Mouse (Mus musculus): ENCODE data around the gene Uts2r. TPM values are rescaled to one million over a fixed set of nuclear protein-coding genes. Genes with fewer than 3 reads are reported as not detected.
A peak's percentile ranks its signal among the peaks of the same experiment; 100 is the strongest.

The Uts2r gene
- polyA plus RNA-seq, 1 experiment from 2014 or later = 0.09 TPM

DNA sequence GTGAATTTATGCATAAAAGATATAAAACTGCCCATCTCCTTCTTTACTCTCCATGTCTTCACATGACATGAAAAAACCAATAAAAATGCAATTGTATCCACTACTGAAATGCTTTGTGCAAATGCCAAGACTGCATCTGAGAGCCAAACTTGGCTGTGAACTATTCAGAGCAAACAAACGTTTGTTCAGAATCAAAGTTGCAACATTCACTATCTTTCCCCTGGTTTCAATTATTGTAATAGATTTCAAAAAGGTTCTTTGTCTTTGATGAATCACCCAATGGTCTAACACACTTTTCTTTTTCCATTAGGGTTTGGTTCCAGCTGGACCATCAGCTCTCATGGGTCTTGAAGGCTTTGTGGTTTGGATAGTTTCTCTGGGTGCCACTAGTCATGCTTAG is 30.5 kb upstream of the Uts2r start:
- WGBS = 81% methylated on average over 1 of the region's 1 CpGs
- Histone ChIP-seq H3K4me3 (no peak overlapping the region), H3K9me3 (replicated peaks) (no peaks in the 10 kb centered on the region), H3K9ac (no peak overlapping the region), H3K4me1 (no peaks in the 10 kb centered on the region), H3K27me3 (no peaks in the 10 kb centered on the region), H3K27ac (no peak overlapping the region), H3K36me3 (ENCODE audit: poor library complexity, severe bottlenecking) (no peaks in the 10 kb centered on the region), H3K4me2 (no peak overlapping the region)
- ATAC-seq = no peak

DNA sequence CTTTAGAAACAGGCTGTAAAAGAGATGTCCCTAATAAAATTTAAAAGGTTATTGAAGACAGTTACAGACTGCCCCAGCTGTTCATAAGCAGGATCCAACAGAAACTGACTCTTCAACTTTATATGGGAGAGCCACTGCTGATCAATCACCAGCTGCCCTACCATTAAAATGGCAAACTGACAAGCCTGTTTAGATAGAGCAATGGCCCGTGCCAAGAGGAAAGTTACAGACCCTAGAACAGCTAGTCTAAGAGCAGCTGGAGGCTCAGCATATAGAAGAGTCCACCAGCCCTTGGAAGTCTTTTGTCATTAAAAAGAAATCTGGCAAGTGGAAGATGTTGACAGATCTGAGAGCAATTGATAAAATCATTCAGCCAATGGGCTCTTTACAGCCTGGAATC is 25.5 kb upstream of the Uts2r start:
- ATAC-seq = no peak
- Histone ChIP-seq H3K27me3 (no peaks in the 10 kb centered on the region), H3K4me1 (no peaks in the 10 kb centered on the region), H3K9ac (no peak overlapping the region), H3K4me2 (no peak overlapping the region), H3K27ac (no peak overlapping the region), H3K36me3 (ENCODE audit: poor library complexity, severe bottlenecking) (no peaks in the 10 kb centered on the region), H3K4me3 (no peak overlapping the region), H3K9me3 (replicated peaks) (no peaks in the 10 kb centered on the region)
- WGBS = 66% methylated on average over 1 of the region's 1 CpGs

DNA sequence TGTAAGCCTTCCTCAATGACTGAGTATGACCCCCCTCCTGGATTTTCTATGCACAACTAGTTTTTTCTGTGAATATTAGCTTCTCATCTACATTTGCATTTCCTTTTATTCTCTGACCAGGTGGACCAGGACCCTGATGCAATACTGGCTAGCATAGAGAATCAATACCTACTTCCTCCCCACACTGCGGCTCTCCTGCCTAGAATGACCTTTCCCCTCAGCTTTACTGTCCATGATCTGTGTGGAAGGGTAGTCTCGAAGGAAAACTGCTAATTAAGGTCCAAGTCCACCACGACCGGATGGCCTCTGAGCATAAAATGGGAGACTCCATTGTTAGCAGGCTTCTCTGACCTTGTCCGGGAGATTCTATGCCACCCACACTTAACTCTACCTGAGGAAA is 22.4 kb upstream of the Uts2r start:
- H3K4me3 ChIP-seq = no peak overlapping the region
- no peak for ATAC-seq
- no peaks in the 10 kb centered on the region for H3K9me3 ChIP-seq (replicated peaks)
- H3K27me3 ChIP-seq = no peaks in the 10 kb centered on the region
- H3K36me3 ChIP-seq (ENCODE audit: poor library complexity, severe bottlenecking) = no peaks in the 10 kb centered on the region
- H3K9ac ChIP-seq = no peak overlapping the region
- WGBS = 89% methylated on average over 5 of the region's 5 CpGs
- no peak overlapping the region for H3K27ac ChIP-seq
- no peak overlapping the region for H3K4me2 ChIP-seq
- H3K4me1 ChIP-seq = no peaks in the 10 kb centered on the region

DNA sequence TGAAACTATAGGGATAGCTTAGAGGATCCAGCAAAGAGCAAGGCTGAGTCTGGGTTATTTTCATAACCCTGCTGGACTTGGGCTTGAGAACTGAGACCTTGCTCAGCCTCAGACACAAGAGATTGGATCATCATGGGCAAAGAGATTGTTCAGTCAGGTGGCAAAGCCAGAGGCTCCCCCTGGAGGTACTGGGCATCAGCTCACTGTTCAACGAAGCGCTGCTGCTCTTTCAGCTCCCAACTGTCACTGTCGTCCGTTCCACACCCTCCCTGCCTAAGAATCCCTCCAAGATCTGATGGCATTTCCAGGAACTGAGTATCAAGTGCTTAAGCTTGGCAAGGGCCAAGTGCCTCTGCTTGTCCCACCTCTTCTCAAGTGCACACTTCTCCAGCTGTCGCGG is 21.3 kb upstream of the Uts2r start:
- Histone ChIP-seq H3K9ac (no peak overlapping the region), H3K4me1 (no peaks in the 10 kb centered on the region), H3K4me2 (no peak overlapping the region), H3K36me3 (ENCODE audit: poor library complexity, severe bottlenecking) (no peaks in the 10 kb centered on the region), H3K27ac (no peak overlapping the region), H3K4me3 (no peak overlapping the region), H3K9me3 (replicated peaks) (no peaks in the 10 kb centered on the region), H3K27me3 (no peaks in the 10 kb centered on the region)
- WGBS = 43% methylated on average over 6 of the region's 6 CpGs
- ATAC-seq = no peak

DNA sequence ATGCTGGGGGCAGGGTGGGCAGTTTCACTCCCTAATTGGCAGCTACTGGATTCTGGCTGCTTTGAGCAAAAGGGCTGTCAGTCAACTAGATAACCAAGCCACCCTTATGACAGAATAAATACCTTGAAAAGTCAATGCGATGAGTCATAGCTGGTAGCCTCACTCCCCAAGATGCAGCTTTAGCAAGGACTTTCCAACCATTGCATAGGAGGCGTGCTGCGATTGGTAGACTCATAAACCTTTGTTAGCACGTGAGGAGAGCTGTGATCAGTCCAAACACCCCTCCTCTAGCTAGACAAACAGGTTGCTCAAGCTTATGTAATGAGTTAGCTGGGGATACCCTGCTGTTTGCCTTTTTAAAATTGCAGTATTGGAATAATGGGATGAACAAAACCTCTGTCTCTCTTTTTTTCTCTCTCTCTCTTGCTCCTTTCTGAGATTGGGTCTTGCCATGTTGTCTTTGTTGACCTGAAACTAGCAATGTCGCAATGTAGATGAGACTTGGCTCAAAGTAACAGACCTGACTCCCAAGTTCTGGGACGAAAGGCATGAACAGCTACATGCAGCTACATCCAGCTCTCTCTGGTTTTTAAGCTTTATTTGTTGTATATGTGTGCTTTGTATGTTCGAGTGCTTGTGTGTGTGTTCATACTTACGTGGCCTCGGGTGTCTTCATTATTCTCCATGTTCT is 16.6 kb upstream of the Uts2r start:
- Histone ChIP-seq H3K4me1 (no peaks in the 10 kb centered on the region), H3K9me3 (replicated peaks) (no peaks in the 10 kb centered on the region), H3K36me3 (ENCODE audit: poor library complexity, severe bottlenecking) (no peaks in the 10 kb centered on the region), H3K27me3 (no peaks in the 10 kb centered on the region), H3K9ac (no peak overlapping the region), H3K4me2 (no peak overlapping the region), H3K4me3 (no peak overlapping the region), H3K27ac (no peak overlapping the region)
- 71% methylated on average over 9 of the region's 9 CpGs for WGBS
- ATAC-seq = no peak

DNA sequence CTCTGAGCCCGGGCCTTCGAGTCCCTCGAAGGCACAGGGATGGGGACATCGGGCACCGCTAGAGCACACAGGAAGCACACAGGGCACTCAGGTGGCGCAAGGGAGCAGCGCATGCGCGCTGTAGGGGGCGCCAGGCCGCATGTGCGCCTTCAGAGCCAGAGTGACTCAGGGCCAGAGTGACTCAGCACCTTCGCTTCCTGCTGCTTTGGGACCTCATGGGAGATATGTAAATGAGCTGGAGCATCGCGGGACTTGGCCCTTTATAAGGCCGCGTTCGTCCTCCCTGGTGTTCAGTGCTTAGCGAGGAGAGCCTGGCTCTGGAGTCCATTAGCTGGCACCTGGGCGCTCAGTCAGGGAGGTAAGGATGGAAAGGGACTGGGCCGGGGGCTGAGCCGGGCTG is 14.2 kb upstream of the Uts2r start, which contains the start of gene Tex19.1:
Tex19.1 (plus strand) TSS at position 279 of the 400 bp plus-strand sequence.
- ATAC-seq = no peak
- H3K4me1 ChIP-seq = no peaks in the 10 kb centered on the region
- no peaks in the 10 kb centered on the region for H3K27me3 ChIP-seq
- no peak within 1 kb of the TSS for H3K27ac ChIP-seq
- H3K36me3 ChIP-seq (ENCODE audit: poor library complexity, severe bottlenecking) = no peaks in the 10 kb centered on the region
- H3K9ac ChIP-seq = no peak within 1 kb of the TSS
- H3K4me2 ChIP-seq = no peak within 1 kb of the TSS
- no peaks in the 10 kb centered on the region for H3K9me3 ChIP-seq (replicated peaks)
- no peak within 1 kb of the TSS for H3K4me3 ChIP-seq
- WGBS = 91% methylated on average over 22 of the region's 22 CpGs

DNA sequence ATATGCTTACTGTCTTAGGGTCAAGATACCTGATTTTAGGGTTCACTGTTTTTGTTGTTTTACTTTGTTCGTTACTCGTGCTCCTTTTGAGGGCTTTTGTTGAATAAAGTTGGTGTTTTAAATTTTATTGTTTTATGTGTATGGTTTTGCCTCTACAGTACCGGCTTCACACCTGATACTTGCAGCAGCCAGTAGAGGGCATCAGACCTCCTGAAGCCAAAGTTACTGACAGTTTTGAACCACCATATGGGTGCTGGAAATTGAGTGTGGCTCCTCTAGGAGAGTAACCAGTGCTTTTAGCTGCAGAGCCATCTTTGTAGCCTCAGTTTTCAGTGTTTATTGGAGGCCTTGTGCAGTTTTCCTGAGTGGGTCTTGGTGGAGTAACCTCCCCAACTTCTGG is 11.9 kb upstream of the Uts2r start:
- Histone ChIP-seq H3K27me3 (no peaks in the 10 kb centered on the region), H3K9ac (no peak overlapping the region), H3K4me2 (no peak overlapping the region), H3K4me1 (no peaks in the 10 kb centered on the region), H3K27ac (no peak overlapping the region), H3K36me3 (ENCODE audit: poor library complexity, severe bottlenecking) (no peaks in the 10 kb centered on the region), H3K9me3 (replicated peaks) (no peaks in the 10 kb centered on the region), H3K4me3 (no peak overlapping the region)
- ATAC-seq = no peak
- 91% methylated on average over 3 of the region's 3 CpGs for WGBS

DNA sequence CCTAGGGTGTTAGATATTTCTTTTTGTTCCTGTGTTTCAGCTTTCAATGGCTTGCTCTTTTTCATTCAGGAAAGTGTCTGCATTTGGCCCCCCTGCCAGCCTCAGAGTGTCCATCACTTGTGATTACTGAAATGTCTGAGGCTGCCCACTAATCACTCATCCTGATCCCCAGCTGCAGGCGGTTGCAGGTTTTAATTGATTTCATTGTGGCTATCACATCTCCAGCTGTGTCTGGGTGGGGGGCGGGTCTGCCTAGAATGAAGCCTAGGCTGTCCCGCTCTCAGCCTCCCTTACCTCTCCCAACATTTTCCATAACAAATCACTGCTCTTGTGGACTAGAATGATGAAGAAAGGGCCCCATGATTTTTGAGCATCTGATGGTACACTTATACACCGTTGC is 5.9 kb upstream of the Uts2r start:
- Histone ChIP-seq H3K9ac (no peak overlapping the region), H3K4me2 (no peak overlapping the region), H3K9me3 (replicated peaks) (no peaks in the 10 kb centered on the region), H3K27me3 (peaks cover 35% of the 10 kb centered on the region), H3K4me3 (no peak overlapping the region), H3K4me1 (peaks cover 17% of the 10 kb centered on the region), H3K27ac (no peak overlapping the region), H3K36me3 (ENCODE audit: poor library complexity, severe bottlenecking) (no peaks in the 10 kb centered on the region)
- 14% methylated on average over 4 of the region's 4 CpGs for WGBS
- no peak for ATAC-seq

DNA sequence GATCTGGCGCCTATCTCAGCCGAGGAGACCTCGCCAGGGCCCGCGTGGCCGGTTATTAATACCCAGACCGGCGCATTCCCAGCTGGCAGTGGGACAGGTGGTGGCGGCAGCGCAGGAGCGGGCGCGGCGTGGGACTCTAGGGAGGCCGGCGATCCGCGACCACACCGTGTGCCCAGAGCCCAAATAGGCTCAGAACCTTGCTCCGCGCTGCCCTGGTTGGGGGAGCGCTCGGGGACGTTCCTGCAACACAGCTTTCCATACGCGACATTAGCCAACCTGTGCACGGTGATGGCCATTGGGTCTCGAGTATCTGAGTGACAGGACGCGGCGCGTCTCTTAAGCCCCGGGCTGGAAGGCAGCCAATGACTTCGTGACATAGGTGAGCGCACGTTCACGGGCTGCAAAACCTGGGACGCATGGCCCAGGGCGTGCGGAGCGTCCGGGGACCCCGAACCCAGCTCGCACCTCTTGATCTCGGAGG is 3.6 kb upstream of the Uts2r start:
- Histone ChIP-seq H3K27ac (no peak overlapping the region), H3K4me3 (peak overlapping the region; percentile 38), H3K4me2 (peak overlapping the region; percentile 72), H3K27me3 (peaks cover 35% of the 10 kb centered on the region), H3K4me1 (peaks cover 17% of the 10 kb centered on the region), H3K36me3 (ENCODE audit: poor library complexity, severe bottlenecking) (no peaks in the 10 kb centered on the region), H3K9me3 (replicated peaks) (no peaks in the 10 kb centered on the region), H3K9ac (peak overlapping the region; percentile 51; the same call in 1 of the 2 replicates)
- under 1% methylated on average over 45 of the region's 45 CpGs for WGBS
- ATAC-seq = no peak

DNA sequence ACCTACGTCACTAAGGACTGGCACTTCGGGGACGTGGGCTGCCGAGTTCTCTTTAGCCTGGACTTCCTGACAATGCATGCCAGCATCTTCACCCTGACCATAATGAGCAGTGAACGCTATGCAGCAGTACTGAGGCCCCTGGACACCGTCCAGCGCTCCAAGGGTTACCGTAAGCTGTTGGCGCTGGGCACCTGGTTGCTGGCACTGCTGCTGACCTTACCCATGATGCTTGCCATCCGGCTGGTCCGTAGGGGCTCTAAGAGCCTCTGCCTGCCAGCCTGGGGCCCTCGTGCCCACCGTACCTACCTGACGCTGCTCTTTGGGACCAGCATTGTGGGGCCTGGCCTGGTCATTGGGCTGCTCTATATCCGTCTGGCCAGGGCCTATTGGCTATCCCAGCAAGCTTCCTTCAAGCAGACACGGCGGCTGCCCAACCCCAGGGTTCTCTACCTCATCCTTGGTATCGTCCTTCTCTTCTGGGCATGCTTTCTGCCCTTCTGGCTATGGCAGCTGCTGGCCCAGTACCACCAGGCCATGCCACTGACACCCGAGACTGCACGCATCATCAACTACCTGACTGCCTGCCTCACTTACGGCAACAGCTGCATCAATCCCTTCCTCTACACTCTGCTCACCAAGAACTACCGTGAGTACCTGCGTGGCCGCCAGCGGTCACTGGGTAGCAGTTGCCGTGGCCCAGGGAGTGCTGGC is 720 bp downstream of the Uts2r start:
- Histone ChIP-seq H3K9ac (no peak overlapping the region), H3K4me3 (no peak overlapping the region), H3K27ac (no peak overlapping the region), H3K27me3 (peaks cover 24% of the 10 kb centered on the region), H3K36me3 (ENCODE audit: poor library complexity, severe bottlenecking) (no peaks in the 10 kb centered on the region), H3K4me1 (peaks cover 12% of the 10 kb centered on the region), H3K9me3 (replicated peaks) (no peaks in the 10 kb centered on the region), H3K4me2 (no peak overlapping the region)
- ATAC-seq = no peak
- WGBS = 94% methylated on average over 26 of the region's 26 CpGs

DNA sequence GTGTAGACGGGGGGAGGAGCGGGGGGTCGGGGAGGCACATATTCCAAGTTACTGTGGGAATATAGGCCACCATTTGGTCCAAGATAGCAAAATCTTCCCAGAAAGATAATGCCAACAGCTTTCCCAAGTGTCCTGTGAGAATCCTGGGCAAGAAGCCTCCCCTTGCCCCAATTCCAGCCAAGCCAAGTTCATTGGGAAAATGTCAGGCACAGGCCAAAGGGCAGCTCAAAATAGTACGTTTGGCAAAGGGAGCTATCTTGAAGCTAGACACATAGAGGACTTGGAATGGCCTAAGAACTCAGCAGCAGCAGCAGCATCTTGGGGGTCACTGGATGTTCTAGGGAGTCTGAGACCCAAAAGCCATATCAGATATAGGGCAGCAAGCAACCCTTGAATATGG is 3.7 kb downstream of the Uts2r start:
- H3K4me3 ChIP-seq = no peak overlapping the region
- H3K36me3 ChIP-seq (ENCODE audit: poor library complexity, severe bottlenecking) = no peaks in the 10 kb centered on the region
- no peaks in the 10 kb centered on the region; the same call in 1 of the 2 replicates for H3K27me3 ChIP-seq
- H3K4me1 ChIP-seq = no peaks in the 10 kb centered on the region
- no peak overlapping the region for H3K4me2 ChIP-seq
- no peak overlapping the region for H3K9ac ChIP-seq
- no peak overlapping the region for H3K27ac ChIP-seq
- WGBS = 85% methylated on average over 4 of the region's 4 CpGs
- no peak for ATAC-seq
- H3K9me3 ChIP-seq (replicated peaks) = no peaks in the 10 kb centered on the region

DNA sequence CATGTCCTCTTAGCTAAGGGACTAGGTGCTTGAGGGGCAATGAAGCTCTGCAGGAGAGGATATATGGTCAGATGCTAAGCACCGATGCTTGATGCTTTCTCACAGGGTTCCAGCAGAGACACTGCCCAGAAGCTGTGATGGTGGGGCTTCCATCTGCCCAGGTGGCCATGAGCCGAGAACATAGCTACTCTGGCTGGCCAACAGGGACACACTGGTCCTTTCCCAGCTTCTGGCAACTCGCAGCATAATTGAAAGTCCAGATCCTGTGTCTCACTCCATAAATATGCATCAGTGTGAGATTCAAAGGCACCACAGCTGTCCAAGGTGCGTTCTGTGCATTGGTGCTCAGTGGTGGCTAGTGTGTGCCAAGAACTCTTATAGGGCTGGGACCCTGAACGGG is 13.1 kb downstream of the Uts2r start:
- peaks cover 20% of the 10 kb centered on the region for H3K4me1 ChIP-seq
- no peak overlapping the region for H3K9ac ChIP-seq
- no peaks in the 10 kb centered on the region for H3K36me3 ChIP-seq (ENCODE audit: poor library complexity, severe bottlenecking)
- no peak overlapping the region for H3K27ac ChIP-seq
- no peak overlapping the region for H3K4me2 ChIP-seq
- no peaks in the 10 kb centered on the region for H3K27me3 ChIP-seq
- no peak for ATAC-seq
- 80% methylated on average over 5 of the region's 5 CpGs for WGBS
- no peak overlapping the region for H3K4me3 ChIP-seq
- no peaks in the 10 kb centered on the region for H3K9me3 ChIP-seq (replicated peaks)

Data from forebrain, embryonic 13.5 days (tissue).